Mouse (Mus musculus) embryonic facial prominence, embryonic 12.5 days (tissue): ENCODE data around the gene C2. TPM values are rescaled to one million over a fixed set of nuclear protein-coding genes. Genes with fewer than 3 reads are reported as not detected.

Experiments used
- ATAC-seq: fragments of 200-750 bp; cut with Nextera tagmentation; 2 replicates; pipeline ENCODE4 v1.8.0; 2017; ENCODE audit not compliant: insufficient number of reproducible peaks, insufficient read depth, low FRiP score, low TSS enrichment
- H3K27ac ChIP-seq: fragments of 300-500 bp; sonication (generic); 2 replicates; pipeline ENCODE4 v1.5.1; 2016; ENCODE audit warnings: mild to moderate bottlenecking
- H3K27me3 ChIP-seq: fragments of 300-500 bp; sonication (generic); 2 replicates; pipeline ENCODE4 v1.6.1; 2016; ENCODE audit warnings: mild to moderate bottlenecking, moderate library complexity
- H3K36me3 ChIP-seq: fragments of 300-500 bp; sonication (generic); 2 replicates; pipeline ENCODE4 v1.6.1; 2016; ENCODE audit warnings: mild to moderate bottlenecking
- H3K4me1 ChIP-seq: fragments of 300-500 bp; sonication (generic); 2 replicates; pipeline ENCODE4 v1.6.1; 2016
- H3K4me2 ChIP-seq: fragments of 300-500 bp; sonication (generic); replicated peaks from 2 replicates; pipeline ENCODE4 v1.6.1; 2016; ENCODE audit warnings: mild to moderate bottlenecking, moderate library complexity
- H3K4me3 ChIP-seq: fragments of 300-500 bp; sonication (generic); 2 replicates; pipeline ENCODE4 v1.5.1; 2016; ENCODE audit warnings: mild to moderate bottlenecking
- H3K9ac ChIP-seq: fragments of 300-500 bp; sonication (generic); 2 replicates; pipeline ENCODE4 v1.6.1; 2016; ENCODE audit warnings: mild to moderate bottlenecking, moderate library complexity
- H3K9me3 ChIP-seq: fragments of 300-500 bp; sonication (generic); 2 replicates; pipeline ENCODE4 v1.6.1; 2016; ENCODE audit warnings: mild to moderate bottlenecking, moderate library complexity
- WGBS: fragments of 180-500 bp; shearing (Covaris S2); methylation state at CpG from one replicate; pipeline ENCODE4 v1.1.7; 2016; 5-methylcytosine and 5-hydroxymethylcytosine counted together
- polyA plus RNA-seq: library from polyadenylated mRNA; unstranded; fragments of >200 nt; fragmentation: Nextera tagmentation; extraction: Ambion mirVana; gene quantifications from 2 replicates; pipeline ENCODE4 v1.2.1, GENCODE M21; 2016

C2 gene
- polyA plus RNA-seq, 1 experiment from 2014 or later: 1.2 TPM

- Histone ChIP-seq H3K4me2 (peak within 1 kb of the TSS; percentile 97), H3K27me3 (0 out of 2 replicates have a peak, but pooled peaks cover 4% of the 10 kb centered on the region), H3K9ac (peak within 1 kb of the TSS; percentile 83), H3K27ac (no peak within 1 kb of the TSS), H3K4me1 (peaks cover 12% of the 10 kb centered on the region), H3K9me3 (no peaks in the 10 kb centered on the region), H3K4me3 (peak within 1 kb of the TSS; percentile 75), H3K36me3 (no peaks in the 10 kb centered on the region)
- WGBS: under 1% methylated on average over 38 of the region's 38 CpGs
- peak; percentile 93 for ATAC-seq
Observed at GRCm38 (mm10) chr17:34931061-34931734, 33.1 kb upstream of the C2 start, which contains the start of gene Neu1. TSS of gene Neu1 (plus strand) at chr17:34931253.

DNA sequence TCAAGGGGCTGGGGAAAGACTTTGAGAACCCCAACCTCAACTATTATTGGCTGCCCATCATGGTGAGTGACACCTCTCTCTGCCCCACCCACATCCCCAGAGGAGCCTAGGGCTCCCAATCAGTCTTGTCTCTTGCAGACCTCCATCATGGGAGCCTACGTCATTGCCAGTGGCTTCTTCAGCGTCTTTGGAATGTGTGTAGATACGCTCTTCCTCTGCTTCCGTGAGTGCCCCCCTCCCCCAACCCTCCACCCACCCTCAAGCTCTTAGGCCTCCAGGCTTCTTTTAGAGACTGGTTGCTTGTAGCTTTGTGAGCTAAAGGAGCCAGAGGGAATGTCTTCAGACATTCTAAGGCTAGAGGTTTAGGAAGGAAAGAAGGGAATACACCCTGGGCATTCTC is 30.8 kb upstream of the C2 start:
- 60% methylated on average over 4 of the region's 4 CpGs for WGBS
- Histone ChIP-seq H3K27ac (no peak overlapping the region), H3K4me1 (peaks cover 8% of the 10 kb centered on the region), H3K4me3 (no peak overlapping the region), H3K36me3 (no peaks in the 10 kb centered on the region), H3K9ac (no peak overlapping the region), H3K4me2 (no peak overlapping the region), H3K9me3 (no peaks in the 10 kb centered on the region), H3K27me3 (0 out of 2 replicates have a peak, but pooled peaks cover 2% of the 10 kb centered on the region)
- ATAC-seq: no peak

DNA sequence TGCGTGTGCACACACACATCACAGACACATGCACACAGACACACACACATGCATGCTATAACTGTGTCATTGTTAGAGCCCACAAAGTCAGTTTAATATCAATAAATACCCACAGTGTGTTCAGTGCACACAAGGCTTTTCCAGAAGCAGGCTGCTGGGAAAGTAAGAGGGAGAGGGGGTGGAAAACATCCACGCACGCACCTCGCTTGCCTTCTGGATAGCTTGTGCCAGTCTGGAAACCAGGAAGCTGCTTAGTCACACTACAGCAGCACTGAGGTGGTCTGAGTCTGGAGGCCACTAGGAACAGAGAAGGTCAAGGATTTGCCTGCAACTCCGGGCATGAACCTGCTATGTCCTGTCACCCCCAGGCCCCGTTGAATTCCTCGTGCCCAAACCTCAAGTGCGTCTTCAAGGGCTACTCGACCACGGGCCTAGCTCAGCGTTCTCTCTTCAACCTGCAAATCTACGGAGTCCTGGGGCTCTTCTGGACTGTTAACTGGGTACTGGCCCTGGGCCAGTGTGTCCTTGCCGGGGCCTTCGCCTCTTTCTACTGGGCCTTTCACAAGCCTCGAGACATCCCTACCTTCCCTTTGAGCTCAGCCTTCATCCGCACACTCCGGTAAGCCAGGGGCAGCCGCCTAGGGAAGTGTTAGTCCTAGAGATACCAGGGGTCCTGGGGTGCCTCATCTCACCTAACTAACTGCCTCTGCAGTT is 29.4 kb upstream of the C2 start:
- no peak for ATAC-seq
- Histone ChIP-seq H3K9me3 (no peaks in the 10 kb centered on the region), H3K4me1 (peaks cover 8% of the 10 kb centered on the region), H3K4me2 (no peak overlapping the region), H3K9ac (no peak overlapping the region), H3K27me3 (no peaks in the 10 kb centered on the region), H3K4me3 (no peak overlapping the region), H3K36me3 (no peaks in the 10 kb centered on the region), H3K27ac (no peak overlapping the region)
- 89% methylated on average over 18 of the region's 18 CpGs for WGBS

DNA sequence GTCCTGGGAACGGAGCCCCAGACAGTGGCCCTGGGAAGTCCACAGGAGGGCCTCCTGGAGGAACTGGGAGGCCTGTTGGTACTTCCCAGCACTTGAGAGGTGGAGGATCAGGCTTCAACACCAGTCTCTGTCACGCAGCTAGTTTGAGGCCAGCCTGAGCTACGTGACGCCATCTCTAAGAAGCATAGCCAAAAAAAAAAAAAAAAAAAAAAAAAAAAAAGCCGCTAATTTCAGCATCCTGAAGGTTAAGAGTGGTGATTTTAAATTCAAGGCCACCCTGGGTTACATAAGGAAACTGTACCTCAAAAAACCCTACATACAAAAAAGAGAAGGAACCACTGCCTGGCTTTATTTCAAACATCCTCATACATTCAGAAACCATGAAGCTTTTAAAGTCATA is 26.2 kb upstream of the C2 start:
- Histone ChIP-seq H3K9ac (no peak overlapping the region), H3K36me3 (no peaks in the 10 kb centered on the region), H3K9me3 (no peaks in the 10 kb centered on the region), H3K27me3 (no peaks in the 10 kb centered on the region), H3K4me3 (no peak overlapping the region), H3K4me2 (no peak overlapping the region), H3K4me1 (no peaks in the 10 kb centered on the region), H3K27ac (no peak overlapping the region)
- no peak for ATAC-seq
- WGBS: 73% methylated on average over 5 of the region's 5 CpGs

GRCm38 (mm10) chr17:34922939-34923338 is 24.9 kb upstream of the C2 start:
- H3K9me3 ChIP-seq: no peaks in the 10 kb centered on the region
- no peaks in the 10 kb centered on the region for H3K27me3 ChIP-seq
- no peak for ATAC-seq
- 47% methylated on average over 6 of the region's 6 CpGs for WGBS
- no peak overlapping the region for H3K27ac ChIP-seq
- no peaks in the 10 kb centered on the region for H3K36me3 ChIP-seq
- H3K4me3 ChIP-seq: no peak overlapping the region
- H3K9ac ChIP-seq: no peak overlapping the region
- H3K4me1 ChIP-seq: no peaks in the 10 kb centered on the region
- no peak overlapping the region for H3K4me2 ChIP-seq

DNA sequence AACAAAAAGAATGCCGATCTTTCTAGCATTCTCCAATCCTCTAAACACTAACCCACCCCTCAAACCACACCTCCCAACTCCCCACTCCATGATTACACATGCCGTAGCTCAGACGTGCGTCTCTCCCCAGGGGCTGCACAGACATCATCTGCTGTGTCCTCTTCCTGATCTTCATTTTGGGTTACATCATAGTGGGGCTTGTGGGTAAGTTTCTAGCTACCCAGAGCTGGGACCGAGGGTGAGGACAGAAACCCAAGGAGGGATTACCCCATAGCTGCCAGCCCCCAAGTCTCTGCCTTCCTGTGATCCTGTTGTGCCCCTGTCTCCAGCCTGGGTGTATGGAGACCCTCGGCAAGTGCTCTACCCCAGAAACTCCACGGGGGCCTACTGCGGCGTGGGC is 19.1 kb upstream of the C2 start:
- WGBS: 82% methylated on average over 9 of the region's 9 CpGs
- H3K9me3 ChIP-seq: no peaks in the 10 kb centered on the region
- no peak for ATAC-seq
- H3K9ac ChIP-seq: no peak overlapping the region
- H3K4me3 ChIP-seq: no peak overlapping the region
- H3K4me1 ChIP-seq: 0 out of 2 replicates have a peak, but pooled peaks cover 3% of the 10 kb centered on the region
- H3K27ac ChIP-seq: no peak overlapping the region
- H3K27me3 ChIP-seq: no peaks in the 10 kb centered on the region
- H3K36me3 ChIP-seq: peaks cover 19% of the 10 kb centered on the region
- H3K4me2 ChIP-seq: no peak overlapping the region

DNA sequence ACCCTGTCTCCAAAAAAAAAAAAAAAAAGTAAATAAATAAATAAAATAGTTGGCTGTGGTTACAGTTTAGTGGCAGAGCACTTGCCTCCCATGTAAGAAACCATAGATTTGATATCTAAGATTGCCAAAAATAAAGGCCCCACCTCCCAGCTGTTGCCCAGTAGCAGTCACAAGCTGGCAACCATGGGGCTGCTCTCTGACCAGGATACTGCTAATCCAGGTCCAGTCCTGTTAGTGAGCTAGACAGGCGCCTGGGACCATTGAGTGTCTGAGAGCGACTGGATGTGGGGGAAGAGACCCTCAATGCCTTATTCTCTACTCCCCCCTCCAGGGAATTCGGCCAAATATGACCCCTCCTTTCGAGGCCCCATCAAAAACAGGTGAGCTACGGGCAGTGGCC is 18.3 kb upstream of the C2 start:
- no peaks in the 10 kb centered on the region for H3K27me3 ChIP-seq
- WGBS: 79% methylated on average over 5 of the region's 5 CpGs
- no peak for ATAC-seq

GRCm38 (mm10) chr17:34915410-34915831 is 17.4 kb upstream of the C2 start:
- Histone ChIP-seq H3K4me3 (no peak overlapping the region), H3K27ac (0 out of 2 replicates have a peak overlapping the region, but pooled peaks have one; percentile 41), H3K27me3 (no peaks in the 10 kb centered on the region), H3K4me1 (0 out of 2 replicates have a peak, but pooled peaks cover 3% of the 10 kb centered on the region), H3K9me3 (no peaks in the 10 kb centered on the region), H3K9ac (no peak overlapping the region), H3K4me2 (no peak overlapping the region), H3K36me3 (peaks cover 37% of the 10 kb centered on the region)
- no peak for ATAC-seq
- 20% methylated on average over 11 of the region's 11 CpGs for WGBS

More for the DNA sequence above, 18.3 kb upstream of the C2 start:
- Histone ChIP-seq H3K4me3 (no peak overlapping the region), H3K9ac (no peak overlapping the region), H3K36me3 (peaks cover 28% of the 10 kb centered on the region), H3K9me3 (no peaks in the 10 kb centered on the region), H3K4me2 (no peak overlapping the region), H3K4me1 (0 out of 2 replicates have a peak, but pooled peaks cover 3% of the 10 kb centered on the region), H3K27ac (no peak overlapping the region)

- H3K27me3 ChIP-seq: no peaks in the 10 kb centered on the region
- H3K36me3 ChIP-seq: peaks cover 50% of the 10 kb centered on the region
- ATAC-seq: no peak
- H3K4me2 ChIP-seq: no peak within 1 kb of the TSS
- no peak within 1 kb of the TSS for H3K9ac ChIP-seq
- WGBS: 31% methylated on average over 18 of the region's 18 CpGs
- H3K4me3 ChIP-seq: no peak within 1 kb of the TSS
- H3K9me3 ChIP-seq: no peaks in the 10 kb centered on the region
- 0 out of 2 replicates have a peak, but pooled peaks cover 3% of the 10 kb centered on the region for H3K4me1 ChIP-seq
- 0 out of 2 replicates have a peak within 1 kb of the TSS, but pooled peaks have one; percentile 41 for H3K27ac ChIP-seq
Observed at GRCm38 (mm10) chr17:34913930-34914665, 16.0 kb upstream of the C2 start, which contains the start of gene Slc44a4. TSS of gene Slc44a4 (plus strand) at chr17:34914466.

- ATAC-seq: no peak
- Histone ChIP-seq H3K9ac (no peak overlapping the region), H3K4me1 (0 out of 2 replicates have a peak, but pooled peaks cover 3% of the 10 kb centered on the region), H3K27ac (no peak overlapping the region), H3K9me3 (no peaks in the 10 kb centered on the region), H3K27me3 (no peaks in the 10 kb centered on the region), H3K4me3 (no peak overlapping the region), H3K36me3 (peaks cover 72% of the 10 kb centered on the region), H3K4me2 (no peak overlapping the region)
- 48% methylated on average over 5 of the region's 5 CpGs for WGBS
Observed at GRCm38 (mm10) chr17:34911945-34912351, 13.9 kb upstream of the C2 start.

DNA sequence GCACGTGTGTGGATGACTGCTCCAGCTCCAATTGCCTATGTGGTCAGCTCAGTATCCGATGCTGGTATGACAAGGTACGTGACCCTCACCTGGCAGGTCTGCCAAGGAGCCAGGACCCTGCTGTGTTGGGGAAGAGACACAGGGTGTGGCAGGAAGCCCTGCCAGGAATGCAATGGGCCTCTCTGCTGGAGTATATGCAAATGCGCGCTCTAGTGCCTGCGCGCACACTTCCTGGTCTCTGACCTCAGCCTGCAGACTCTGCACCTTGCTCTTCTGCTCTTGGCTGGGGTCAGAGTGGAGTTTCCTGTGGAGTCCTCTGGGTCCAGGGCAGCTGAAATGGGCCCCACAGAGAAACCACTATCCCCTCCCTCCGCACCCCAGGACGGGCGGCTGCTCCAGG is 12.9 kb upstream of the C2 start:
- no peak overlapping the region for H3K4me2 ChIP-seq
- H3K27ac ChIP-seq: no peak overlapping the region
- H3K9me3 ChIP-seq: no peaks in the 10 kb centered on the region
- peaks cover 81% of the 10 kb centered on the region for H3K36me3 ChIP-seq
- H3K4me3 ChIP-seq: no peak overlapping the region
- 89% methylated on average over 10 of the region's 10 CpGs for WGBS
- no peak overlapping the region for H3K9ac ChIP-seq
- H3K27me3 ChIP-seq: no peaks in the 10 kb centered on the region
- ATAC-seq: no peak
- H3K4me1 ChIP-seq: 0 out of 2 replicates have a peak, but pooled peaks cover 3% of the 10 kb centered on the region
